Mouse (Mus musculus) heart, adult 2 months (tissue): ENCODE data around the gene Gm42669.

Experiments
- CTCF ChIP-seq: fragments of 200-600 bp; IDR thresholded peaks from 2 replicates; pipeline ENCODE4 v1.8.1; 2022; ENCODE audit warnings: antibody characterized with exemption, mild to moderate bottlenecking, moderate library complexity
- EP300 ChIP-seq: fragments of 200-500 bp; IDR thresholded peaks from 2 replicates; pipeline ENCODE4 v1.6.1; 2011; ENCODE audit warnings: low read depth, low read length, control low read depth; ENCODE audit not compliant: insufficient read depth
- POLR2A ChIP-seq: fragments of 200-500 bp; IDR thresholded peaks from 2 replicates; pipeline ENCODE4 v1.6.1; 2011; ENCODE audit warnings: mild to moderate bottlenecking, low read depth, low read length, control low read depth; ENCODE audit not compliant: insufficient read depth

DNA sequence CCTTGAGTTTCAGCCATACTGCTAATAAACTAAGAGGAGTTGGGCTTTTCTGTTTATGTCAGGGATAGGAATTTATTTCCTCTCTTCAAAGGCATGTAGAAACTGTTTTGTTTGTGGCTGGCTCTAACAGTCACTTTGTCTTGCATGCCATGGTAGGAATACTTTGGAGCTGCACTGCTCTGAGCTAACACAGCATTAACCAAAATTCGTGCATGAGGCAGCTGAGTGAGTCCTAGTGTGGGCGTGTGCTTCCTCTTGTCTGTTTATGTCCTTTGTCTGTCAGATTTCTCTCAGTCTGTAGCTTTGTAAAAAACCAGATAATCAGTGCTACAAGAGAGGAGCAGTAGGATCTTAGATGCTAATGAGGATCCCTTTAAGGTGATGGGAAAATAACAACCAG, 3.9 kb downstream of the Gm42669 start:
- no peak for TF ChIP-seq CTCF
- no peak for TF ChIP-seq POLR2A
- TF ChIP-seq EP300 = no peak
